Mouse (Mus musculus) midbrain, embryonic 11.5 days (tissue): ENCODE measurements at regions not wholly inside any gene's neighbourhood (a gene's known extent, or its start where the extent isn't known, plus 50 kb on each side); places are given as distances from the start of the nearest gene placed in this dataset.

Experiments used
- ATAC-seq: fragments of 200-750 bp; cut with Nextera tagmentation; 2 replicates; pipeline ENCODE4 v1.8.0; 2017; ENCODE audit warnings: moderate TSS enrichment, moderate library complexity; ENCODE audit not compliant: low FRiP score
- DNase-seq: peaks from one replicate; pipeline ENCODE4 v3.0.0; 2015; ENCODE audit warnings: low spot score; ENCODE audit errors: missing footprints
- H3K27ac ChIP-seq: fragments of 300-500 bp; sonication (generic); 2 replicates; pipeline ENCODE4 v1.5.1; 2014; ENCODE audit warnings: low read depth, low read length
- H3K27me3 ChIP-seq: fragments of 300-500 bp; sonication (generic); 2 replicates; pipeline ENCODE4 v1.6.1; 2014; ENCODE audit warnings: mild to moderate bottlenecking, low read length, moderate library complexity, mixed read lengths; ENCODE audit not compliant: control insufficient read depth, insufficient read depth
- H3K36me3 ChIP-seq: fragments of 300-500 bp; sonication (generic); 2 replicates; pipeline ENCODE4 v1.6.1; 2014; ENCODE audit warnings: mild to moderate bottlenecking, low read length, moderate library complexity, mixed read lengths; ENCODE audit not compliant: control insufficient read depth, insufficient read depth
- H3K4me1 ChIP-seq: fragments of 300-500 bp; sonication (generic); 2 replicates; pipeline ENCODE4 v1.6.1; 2014; ENCODE audit warnings: low read length; ENCODE audit not compliant: control insufficient read depth, insufficient read depth
- H3K4me2 ChIP-seq: fragments of 300-500 bp; sonication (generic); 2 replicates; pipeline ENCODE4 v1.6.1; 2014; ENCODE audit warnings: mild to moderate bottlenecking, moderate library complexity
- H3K4me3 ChIP-seq: fragments of 300-500 bp; sonication (generic); 2 replicates; pipeline ENCODE4 v1.5.1; 2014; ENCODE audit warnings: low read depth, low read length
- H3K9ac ChIP-seq: fragments of 300-500 bp; sonication (generic); 2 replicates; pipeline ENCODE4 v1.6.1; 2014; ENCODE audit warnings: low read length
- H3K9me3 ChIP-seq: fragments of 300-500 bp; sonication (generic); 2 replicates; pipeline ENCODE4 v1.6.1; 2016; ENCODE audit warnings: low read length; ENCODE audit not compliant: control insufficient read depth
- WGBS: fragments of 180-500 bp; shearing (Covaris S2); extraction: QIAGEN DNeasy Blood & Tissue Kit; methylation state at CpG from one replicate; pipeline ENCODE4 v1.1.7; 2014; 5-methylcytosine and 5-hydroxymethylcytosine counted together

GRCm38 (mm10) chr16:49965528-49966250 is 165.4 kb downstream of the Cd47 start:
- no peak overlapping the region for H3K9ac ChIP-seq
- no peaks in the 10 kb centered on the region for H3K9me3 ChIP-seq
- WGBS = 63% methylated on average over 7 of the region's 7 CpGs
- H3K27ac ChIP-seq = no peak overlapping the region
- H3K36me3 ChIP-seq = no peaks in the 10 kb centered on the region
- DNase-seq (no peak), ATAC-seq (no peak)
- no peak overlapping the region for H3K4me3 ChIP-seq
- no peaks in the 10 kb centered on the region for H3K27me3 ChIP-seq
- H3K4me1 ChIP-seq = peaks cover 4% of the 10 kb centered on the region; the same call in 1 of the 2 replicates
- H3K4me2 ChIP-seq = no peak overlapping the region

GRCm38 (mm10) chr16:49966251-49966588 is 165.9 kb downstream of the Cd47 start:
- Histone ChIP-seq H3K4me2 (no peak overlapping the region), H3K27me3 (no peaks in the 10 kb centered on the region), H3K36me3 (no peaks in the 10 kb centered on the region), H3K9me3 (no peaks in the 10 kb centered on the region), H3K4me3 (no peak overlapping the region), H3K27ac (no peak overlapping the region), H3K4me1 (peaks cover 4% of the 10 kb centered on the region; the same call in 1 of the 2 replicates), H3K9ac (no peak overlapping the region)
- no peak for DNase-seq
- no peak for ATAC-seq
- WGBS = 50% methylated on average over 2 of the region's 2 CpGs

GRCm38 (mm10) chr16:49967110-49967509 is 166.8 kb downstream of the Cd47 start:
- no peaks in the 10 kb centered on the region for H3K27me3 ChIP-seq
- H3K4me1 ChIP-seq = peaks cover 4% of the 10 kb centered on the region; the same call in 1 of the 2 replicates
- no peaks in the 10 kb centered on the region for H3K9me3 ChIP-seq
- no peak overlapping the region for H3K4me2 ChIP-seq
- H3K36me3 ChIP-seq = no peaks in the 10 kb centered on the region
- no peak overlapping the region for H3K9ac ChIP-seq
- ATAC-seq (no peak), DNase-seq (no peak)
- H3K27ac ChIP-seq = no peak overlapping the region
- 86% methylated on average over 7 of the region's 7 CpGs for WGBS
- H3K4me3 ChIP-seq = no peak overlapping the region

GRCm38 (mm10) chr16:49968291-49968870 is 168.0 kb downstream of the Cd47 start:
- DNase-seq (no peak), ATAC-seq (no peak)
- Histone ChIP-seq H3K9me3 (no peaks in the 10 kb centered on the region), H3K36me3 (no peaks in the 10 kb centered on the region), H3K27ac (no peak overlapping the region), H3K4me2 (no peak overlapping the region), H3K9ac (no peak overlapping the region), H3K27me3 (no peaks in the 10 kb centered on the region), H3K4me1 (peaks cover 4% of the 10 kb centered on the region; the same call in 1 of the 2 replicates), H3K4me3 (no peak overlapping the region)
- 85% methylated on average over 4 of the region's 4 CpGs for WGBS

- ATAC-seq = no peak
- DNase-seq = no peak
- Histone ChIP-seq H3K9ac (no peak overlapping the region), H3K9me3 (no peaks in the 10 kb centered on the region), H3K4me1 (peaks cover 4% of the 10 kb centered on the region; the same call in 1 of the 2 replicates), H3K27ac (no peak overlapping the region), H3K4me3 (no peak overlapping the region), H3K36me3 (no peaks in the 10 kb centered on the region), H3K27me3 (no peaks in the 10 kb centered on the region), H3K4me2 (no peak overlapping the region)
- 94% methylated on average over 4 of the region's 4 CpGs for WGBS
These were observed 168.7 kb downstream of the Cd47 start for GRCm38 (mm10) chr16:49969035-49969434.

- ATAC-seq (no peak), DNase-seq (no peak)
- Histone ChIP-seq H3K9me3 (no peaks in the 10 kb centered on the region), H3K27ac (no peak overlapping the region), H3K4me2 (no peak overlapping the region), H3K27me3 (no peaks in the 10 kb centered on the region), H3K4me3 (no peak overlapping the region), H3K9ac (no peak overlapping the region), H3K4me1 (no peaks in the 10 kb centered on the region), H3K36me3 (no peaks in the 10 kb centered on the region)
- WGBS = 99% methylated on average over 2 of the region's 2 CpGs
These were observed 169.5 kb downstream of the Cd47 start for GRCm38 (mm10) chr16:49969693-49970296.

- H3K9ac ChIP-seq = no peak overlapping the region
- DNase-seq = no peak
- no peaks in the 10 kb centered on the region for H3K36me3 ChIP-seq
- 84% methylated on average over 2 of the region's 2 CpGs for WGBS
- H3K4me3 ChIP-seq = no peak overlapping the region
- H3K9me3 ChIP-seq = no peaks in the 10 kb centered on the region
- ATAC-seq = no peak
- H3K27ac ChIP-seq = no peak overlapping the region
- no peak overlapping the region for H3K4me2 ChIP-seq
- H3K27me3 ChIP-seq = no peaks in the 10 kb centered on the region
- no peaks in the 10 kb centered on the region for H3K4me1 ChIP-seq
These were observed 170.0 kb downstream of the Cd47 start for GRCm38 (mm10) chr16:49970297-49970804.

GRCm38 (mm10) chr16:49971141-49971555 is 170.8 kb downstream of the Cd47 start:
- Histone ChIP-seq H3K4me2 (no peak overlapping the region), H3K4me3 (no peak overlapping the region), H3K9ac (no peak overlapping the region), H3K9me3 (no peaks in the 10 kb centered on the region), H3K27ac (no peak overlapping the region), H3K36me3 (no peaks in the 10 kb centered on the region), H3K4me1 (no peaks in the 10 kb centered on the region), H3K27me3 (no peaks in the 10 kb centered on the region)
- 89% methylated on average over 3 of the region's 3 CpGs for WGBS
- DNase-seq (no peak), ATAC-seq (no peak)

GRCm38 (mm10) chr16:49977276-49977675 is 176.9 kb downstream of the Cd47 start:
- no peaks in the 10 kb centered on the region for H3K36me3 ChIP-seq
- DNase-seq = no peak
- 70% methylated on average over 2 of the region's 2 CpGs for WGBS
- no peak for ATAC-seq
- no peak overlapping the region for H3K9ac ChIP-seq
- H3K9me3 ChIP-seq = no peaks in the 10 kb centered on the region
- H3K4me2 ChIP-seq = no peak overlapping the region
- no peaks in the 10 kb centered on the region for H3K27me3 ChIP-seq
- no peak overlapping the region for H3K4me3 ChIP-seq
- no peaks in the 10 kb centered on the region; the same call in 1 of the 2 replicates for H3K4me1 ChIP-seq
- no peak overlapping the region for H3K27ac ChIP-seq
